Mouse (Mus musculus) spleen, adult 2 months (tissue): Measurements from ENCODE around the gene Gins2. TPM values are rescaled to one million over a fixed set of nuclear protein-coding genes. Genes with fewer than 3 reads are reported as not detected.

Experiments
- DNase-seq, 2 experiments: peaks; one replicate each; pipeline versions ENCODE4 v3.0.0 to v3.0.0-alpha.2; 2012 to 2021; ENCODE audit warnings: low spot score in 2 of 2, low read depth in 1 of 2
- H3K27ac ChIP-seq: fragments of 200-500 bp; 2 replicates; pipeline ENCODE4 v1.5.1; 2012; ENCODE audit warnings: low read length, inconsistent platforms; ENCODE audit not compliant: insufficient read depth
- H3K27me3 ChIP-seq: fragments of 200-500 bp; 2 replicates; pipeline ENCODE4 v1.6.1; 2012; ENCODE audit warnings: mild to moderate bottlenecking, moderate library complexity, low read length, inconsistent platforms; ENCODE audit not compliant: control insufficient read depth, insufficient read depth
- H3K36me3 ChIP-seq: fragments of 200-500 bp; 2 replicates; pipeline ENCODE4 v1.6.1; 2012; ENCODE audit warnings: mild to moderate bottlenecking, low read length, inconsistent platforms; ENCODE audit not compliant: control insufficient read depth, insufficient read depth
- H3K4me1 ChIP-seq: fragments of 200-500 bp; 2 replicates; pipeline ENCODE4 v1.6.1; 2011; ENCODE audit warnings: inconsistent platforms; ENCODE audit not compliant: control insufficient read depth, insufficient read depth, insufficient read length
- H3K4me3 ChIP-seq: fragments of 200-500 bp; 2 replicates; pipeline ENCODE4 v1.5.1; 2011; ENCODE audit warnings: mild to moderate bottlenecking, inconsistent platforms; ENCODE audit not compliant: insufficient read depth, insufficient read length; ENCODE audit errors: extremely low read depth
- CTCF ChIP-seq: fragments of 200-500 bp; IDR thresholded peaks from 2 replicates; pipeline ENCODE4 v1.5.1; 2011; ENCODE audit warnings: mild to moderate bottlenecking, inconsistent platforms; ENCODE audit not compliant: insufficient read depth, insufficient read length, insufficient replicate concordance; ENCODE audit errors: extremely low read depth
- POLR2A ChIP-seq: fragments of 200-500 bp; IDR thresholded peaks from 2 replicates; pipeline ENCODE4 v1.6.1; 2011; ENCODE audit warnings: low read depth, low read length, inconsistent platforms
- WGBS: fragments of 180-500 bp; shearing (Covaris S2); methylation state at CpG from one replicate; pipeline ENCODE4 v1.1.7; 2018; 5-methylcytosine and 5-hydroxymethylcytosine counted together
- polyA plus RNA-seq: library from polyadenylated mRNA; depleted of rRNA; stranded (reverse); fragments of >200 nt; gene quantifications from 2 replicates; pipeline ENCODE4 v1.2.3, GENCODE M21; 2012; rRNA removed

The Gins2 gene
- polyA plus RNA-seq, 1 experiment = 8.1 TPM

DNA sequence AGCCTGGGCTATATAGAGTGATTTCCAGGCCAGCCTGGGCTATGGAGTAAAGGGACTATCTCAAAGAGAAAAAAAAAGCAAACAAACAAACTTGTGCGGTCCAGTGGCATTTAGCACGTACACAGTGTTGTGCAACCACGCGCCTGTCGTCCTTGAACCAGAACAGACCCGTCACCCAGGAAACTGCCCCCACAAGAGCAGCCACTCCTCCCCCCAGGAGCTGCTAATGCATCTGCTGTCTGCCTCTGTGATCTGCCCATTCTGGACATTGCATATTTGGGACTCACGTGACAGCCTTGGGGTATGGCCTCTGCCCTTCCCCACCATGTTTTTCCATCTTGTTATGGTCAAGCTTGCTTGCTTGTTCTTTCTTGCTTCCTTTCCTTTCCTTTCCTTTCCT is 59.9 kb downstream of the Gins2 start:
- TF ChIP-seq CTCF (no peak), POLR2A (no peak)
- WGBS = 44% methylated on average over 7 of the region's 7 CpGs
- H3K4me3 ChIP-seq = no peak overlapping the region
- no peaks in the 10 kb centered on the region for H3K36me3 ChIP-seq
- no peak for DNase-seq
- no peaks in the 10 kb centered on the region for H3K27me3 ChIP-seq
- H3K4me1 ChIP-seq = peaks cover 32% of the 10 kb centered on the region; the same call in 1 of the 2 replicates
- no peak overlapping the region for H3K27ac ChIP-seq

Other genes starting within 250 kb of the Gins2 start
- gene 1190005I06Rik, start 58.3 kb upstream of the Gins2 start, polyA plus RNA-seq = 0.42 and 0.74 TPM in 2 replicates
- 0.18 and 2.8 TPM in 2 replicates for gene Gm27021, start 78.8 kb upstream of the Gins2 start, polyA plus RNA-seq
- 437 and 535 TPM in 2 replicates for gene Cox4i1, start 78.9 kb upstream of the Gins2 start, polyA plus RNA-seq
- 45.7 and 75.1 TPM in 2 replicates for gene Emc8, start 79.3 kb upstream of the Gins2 start, polyA plus RNA-seq
- gene Irf8, start 147.1 kb upstream of the Gins2 start, polyA plus RNA-seq = 255 and 267 TPM in 2 replicates